Mouse (Mus musculus) lung, postnatal 0 days (tissue): ENCODE measurements around the gene Pde8b.

ENCODE experiments used
- CTCF ChIP-seq: IDR thresholded peaks from 2 replicates; pipeline ENCODE4 v1.5.1; 2016; ENCODE audit warnings: antibody characterized with exemption, mild to moderate bottlenecking
- EP300 ChIP-seq: IDR thresholded peaks from 2 replicates; pipeline ENCODE4 v1.6.1; 2016; ENCODE audit warnings: antibody characterized with exemption, mild to moderate bottlenecking, control low read depth

- no peak for TF ChIP-seq EP300
- TF ChIP-seq CTCF = no peak
These were observed 124.5 kb downstream of the Pde8b start for GRCm38 (mm10) chr13:95125546-95126215.
